Mouse (Mus musculus) fibroblast of lung, adult 2 months (primary cell): ENCODE data around the gene Fras1.

Experiments
- DNase-seq: peaks from one replicate; pipeline ENCODE4 v3.0.0-alpha.2; 2011; ENCODE audit warnings: low read depth

The Fras1 gene

GRCm38 (mm10) chr5:96792422-96792821, 418.7 kb downstream of the Fras1 start:
- no peak for DNase-seq

GRCm38 (mm10) chr5:96792936-96793718, 419.4 kb downstream of the Fras1 start, which contains the start of gene Anxa3:
TSS of gene Anxa3 (plus strand) at chr5:96793339.
- DNase-seq, result no peak

GRCm38 (mm10) chr5:96793953-96794635, 420.3 kb downstream of the Fras1 start:
- DNase-seq, result no peak

DNA sequence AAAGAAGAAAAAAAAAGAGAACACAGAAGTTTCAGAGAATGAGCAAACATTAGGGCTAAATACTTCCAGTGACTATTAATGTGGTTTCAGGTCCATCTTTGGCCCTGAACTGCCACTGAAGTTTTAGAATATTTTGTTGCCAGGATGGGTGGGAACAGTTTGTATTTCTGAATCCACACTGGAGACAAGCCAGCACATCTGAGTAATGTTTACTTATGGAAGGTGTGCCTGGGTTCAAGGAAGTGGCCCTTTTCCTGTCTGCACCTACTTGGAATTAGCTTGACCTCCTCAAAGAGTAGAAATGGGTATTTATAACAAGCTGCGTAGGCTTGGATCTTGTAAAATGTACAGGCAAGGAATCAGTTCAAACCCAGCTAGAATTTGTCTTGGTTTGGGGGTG, 422.0 kb downstream of the Fras1 start:
- DNase-seq, result no peak

DNA sequence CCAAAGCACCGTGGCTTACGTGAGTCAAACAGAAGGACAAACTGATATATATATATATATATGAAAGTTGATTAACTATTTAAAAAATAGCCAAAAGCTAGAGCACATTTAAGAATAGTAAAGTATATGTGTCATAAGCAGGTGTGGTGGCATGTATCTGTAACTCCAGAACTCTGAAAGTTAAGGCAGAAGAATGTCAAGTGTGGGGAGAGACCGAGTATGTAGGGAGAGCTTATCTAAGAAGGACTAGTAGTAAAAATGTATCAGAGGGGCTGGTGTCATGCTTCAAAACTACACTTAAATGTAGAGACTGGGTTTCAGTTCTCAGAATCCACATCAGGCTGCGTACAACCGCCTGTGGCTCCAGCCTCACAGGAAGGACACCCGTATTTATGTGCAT, 423.7 kb downstream of the Fras1 start:
- no peak for DNase-seq

GRCm38 (mm10) chr5:96799165-96799564, 425.4 kb downstream of the Fras1 start:
- DNase-seq, result no peak

DNA sequence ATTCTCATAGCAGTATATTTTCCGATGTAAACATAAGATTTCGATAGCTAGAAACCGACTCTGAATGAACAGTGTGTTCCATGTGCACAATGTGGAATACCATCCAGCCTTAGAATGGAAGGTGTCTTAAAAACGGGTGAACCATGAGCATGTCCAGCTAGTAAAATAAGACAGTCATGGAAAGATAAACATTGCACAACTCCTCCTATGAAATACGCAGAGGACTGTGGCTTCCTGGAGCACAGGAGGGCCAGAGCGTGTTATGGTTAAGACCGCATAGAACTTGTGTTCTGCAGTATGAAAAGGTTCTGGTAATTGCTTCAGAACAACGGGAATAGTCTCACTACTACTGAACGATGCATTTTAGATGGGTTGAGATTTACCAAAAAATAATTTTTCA, 426.2 kb downstream of the Fras1 start:
- DNase-seq, result no peak

DNA sequence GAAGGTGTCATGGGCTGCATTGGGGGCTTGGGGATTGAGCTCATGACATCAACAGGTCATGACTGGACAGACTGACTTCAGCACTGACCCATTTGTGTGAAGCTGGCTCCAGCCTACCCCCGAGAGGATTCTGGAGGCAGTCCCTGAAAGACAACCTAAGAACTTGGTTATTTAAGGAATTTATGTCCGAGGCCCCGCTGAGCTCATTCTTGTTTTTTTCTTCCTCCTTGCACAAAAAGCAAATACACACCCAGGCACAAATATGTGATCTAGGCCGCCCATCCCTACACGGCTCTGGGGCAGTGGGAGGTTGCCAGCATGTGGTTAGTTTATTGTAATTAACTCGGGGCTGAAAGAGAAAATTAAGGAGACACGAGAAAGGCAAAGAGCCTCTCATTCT, 428.4 kb downstream of the Fras1 start:
- DNase-seq, result no peak

- DNase-seq, result peak; percentile 49
Observed at GRCm38 (mm10) chr5:96803091-96803490, 429.3 kb downstream of the Fras1 start.

- DNase-seq, result no peak
Observed at GRCm38 (mm10) chr5:96804304-96804703, 430.5 kb downstream of the Fras1 start.

GRCm38 (mm10) chr5:96804813-96805212, 431.1 kb downstream of the Fras1 start:
- DNase-seq, result no peak

GRCm38 (mm10) chr5:96810620-96811019, 436.9 kb downstream of the Fras1 start:
- DNase-seq, result no peak

- no peak for DNase-seq
Observed at GRCm38 (mm10) chr5:96824769-96825327, 451.1 kb downstream of the Fras1 start.

GRCm38 (mm10) chr5:96827176-96827575, 453.4 kb downstream of the Fras1 start:
- DNase-seq, result no peak
